Mouse (Mus musculus) midbrain, embryonic 15.5 days (tissue): Measurements from ENCODE around the gene Cdk2. TPM values are rescaled to one million over a fixed set of nuclear protein-coding genes. Genes with fewer than 3 reads are reported as not detected.
"Not testable (repeated sequence)": the region's sequence is repeated elsewhere in the genome, so short reads cannot be mapped to it uniquely, and the experiment has no call there.

Experiments used
- ATAC-seq: fragments of 200-750 bp; cut with Nextera tagmentation; replicated peaks from 2 replicates; pipeline ENCODE4 v1.8.0; 2017; ENCODE audit warnings: moderate TSS enrichment
- H3K27ac ChIP-seq: fragments of 300-500 bp; sonication (generic); 2 replicates; pipeline ENCODE4 v1.5.1; 2015; ENCODE audit warnings: mild to moderate bottlenecking, inconsistent platforms
- H3K27me3 ChIP-seq: fragments of 300-500 bp; sonication (generic); replicated peaks from 2 replicates; pipeline ENCODE4 v1.6.1; 2015; ENCODE audit warnings: inconsistent platforms
- H3K36me3 ChIP-seq: fragments of 300-500 bp; sonication (generic); replicated peaks from 2 replicates; pipeline ENCODE4 v1.6.1; 2015; ENCODE audit warnings: inconsistent platforms
- H3K4me1 ChIP-seq: fragments of 300-500 bp; sonication (generic); 2 replicates; pipeline ENCODE4 v1.6.1; 2015; ENCODE audit warnings: inconsistent platforms
- H3K4me2 ChIP-seq: fragments of 300-500 bp; sonication (generic); 2 replicates; pipeline ENCODE4 v1.6.1; 2015; ENCODE audit warnings: inconsistent platforms, mild to moderate bottlenecking, moderate library complexity
- H3K4me3 ChIP-seq: fragments of 300-500 bp; sonication (generic); 2 replicates; pipeline ENCODE4 v1.5.1; 2015; ENCODE audit warnings: mild to moderate bottlenecking, inconsistent platforms
- H3K9ac ChIP-seq: fragments of 300-500 bp; sonication (generic); 2 replicates; pipeline ENCODE4 v1.6.1; 2015; ENCODE audit warnings: mild to moderate bottlenecking, inconsistent platforms
- H3K9me3 ChIP-seq: fragments of 300-500 bp; sonication (generic); 2 replicates; pipeline ENCODE4 v1.6.1; 2016; ENCODE audit warnings: inconsistent platforms
- WGBS: fragments of 180-500 bp; shearing (Covaris S2); methylation state at CpG from one replicate; pipeline ENCODE4 v1.1.7; 2015; ENCODE audit warnings: mixed read lengths; 5-methylcytosine and 5-hydroxymethylcytosine counted together
- polyA plus RNA-seq: library from polyadenylated mRNA; unstranded; fragments of >200 nt; fragmentation: Nextera tagmentation; extraction: Ambion mirVana; gene quantifications from 2 replicates; pipeline ENCODE4 v1.2.1, GENCODE M21; 2015

Gene Cdk2
- polyA plus RNA-seq, 1 experiment from 2014 or later, result 15.1 TPM

- Histone ChIP-seq H3K9me3 (no peaks in the 10 kb centered on the region), H3K4me2 (no peak overlapping the region), H3K9ac (no peak overlapping the region), H3K4me1 (peaks cover 22% of the 10 kb centered on the region), H3K36me3 (no peaks in the 10 kb centered on the region), H3K27me3 (peaks cover 40% of the 10 kb centered on the region), H3K27ac (no peak overlapping the region), H3K4me3 (no peak overlapping the region)
- no peak for ATAC-seq
- 81% methylated on average over 2 of the region's 2 CpGs for WGBS
Measured at GRCm38 (mm10) chr10:128740296-128740695, 35.5 kb upstream of the Cdk2 start.

GRCm38 (mm10) chr10:128737435-128737834 is 32.6 kb upstream of the Cdk2 start:
- 6% methylated on average over 15 of the region's 15 CpGs for WGBS
- no peaks in the 10 kb centered on the region for H3K9me3 ChIP-seq
- no peak overlapping the region for H3K9ac ChIP-seq
- no peaks in the 10 kb centered on the region for H3K36me3 ChIP-seq
- 0 out of 2 replicates have a peak, but pooled peaks have one; percentile 27 for ATAC-seq
- H3K27me3 ChIP-seq, result peaks cover 17% of the 10 kb centered on the region
- peak overlapping the region; percentile 36 for H3K4me2 ChIP-seq
- H3K27ac ChIP-seq, result no peak overlapping the region
- H3K4me3 ChIP-seq, result no peak overlapping the region
- no peaks in the 10 kb centered on the region for H3K4me1 ChIP-seq

GRCm38 (mm10) chr10:128731992-128732391 is 27.2 kb upstream of the Cdk2 start:
- Histone ChIP-seq H3K27ac (no peak overlapping the region), H3K9ac (no peak overlapping the region), H3K27me3 (no peaks in the 10 kb centered on the region), H3K4me3 (no peak overlapping the region), H3K36me3 (no peaks in the 10 kb centered on the region), H3K9me3 (no peaks in the 10 kb centered on the region), H3K4me1 (no peaks in the 10 kb centered on the region), H3K4me2 (no peak overlapping the region)
- no peak for ATAC-seq

GRCm38 (mm10) chr10:128731002-128731433 is 26.2 kb upstream of the Cdk2 start:
- Histone ChIP-seq H3K4me3 (no peak overlapping the region), H3K36me3 (no peaks in the 10 kb centered on the region), H3K4me2 (no peak overlapping the region), H3K4me1 (no peaks in the 10 kb centered on the region), H3K9ac (no peak overlapping the region), H3K27ac (no peak overlapping the region), H3K9me3 (no peaks in the 10 kb centered on the region), H3K27me3 (no peaks in the 10 kb centered on the region)
- WGBS, result 17% methylated on average over 10 of the region's 10 CpGs
- ATAC-seq, result peak; percentile 33; the same call in 1 of the 2 replicates

GRCm38 (mm10) chr10:128728059-128728458 is 23.2 kb upstream of the Cdk2 start:
- Histone ChIP-seq H3K9ac (no peak overlapping the region), H3K4me2 (no peak overlapping the region), H3K4me1 (no peaks in the 10 kb centered on the region), H3K4me3 (no peak overlapping the region), H3K27ac (no peak overlapping the region), H3K36me3 (no peaks in the 10 kb centered on the region), H3K9me3 (no peaks in the 10 kb centered on the region), H3K27me3 (no peaks in the 10 kb centered on the region)
- no peak for ATAC-seq
- WGBS, result 86% methylated on average over 5 of the region's 5 CpGs

- H3K4me1 ChIP-seq, H3K27me3 ChIP-seq, H3K4me2 ChIP-seq, ATAC-seq, H3K27ac ChIP-seq, H3K9me3 ChIP-seq, H3K9ac ChIP-seq, H3K36me3 ChIP-seq, H3K4me3 ChIP-seq: not testable (repeated sequence)
- 80% methylated on average over 4 of the region's 4 CpGs for WGBS
Measured at GRCm38 (mm10) chr10:128725466-128725865, 20.6 kb upstream of the Cdk2 start.

- Histone ChIP-seq H3K9ac (no peak overlapping the region), H3K4me3 (no peak overlapping the region), H3K4me1 (no peaks in the 10 kb centered on the region), H3K9me3 (no peaks in the 10 kb centered on the region), H3K36me3 (no peaks in the 10 kb centered on the region), H3K4me2 (no peak overlapping the region), H3K27me3 (no peaks in the 10 kb centered on the region), H3K27ac (no peak overlapping the region)
- no peak for ATAC-seq
- 91% methylated on average over 19 of the region's 19 CpGs for WGBS
Measured at GRCm38 (mm10) chr10:128715559-128716537, 11.0 kb upstream of the Cdk2 start.

- H3K9ac ChIP-seq, H3K4me3 ChIP-seq, H3K27me3 ChIP-seq, H3K27ac ChIP-seq, H3K9me3 ChIP-seq, ATAC-seq, H3K4me2 ChIP-seq, H3K36me3 ChIP-seq, H3K4me1 ChIP-seq: not testable (repeated sequence)
- 93% methylated on average over 7 of the region's 7 CpGs for WGBS
Measured at GRCm38 (mm10) chr10:128711318-128711717, 6.5 kb upstream of the Cdk2 start.

GRCm38 (mm10) chr10:128705317-128705693 is 474 bp upstream of the Cdk2 start:
- Histone ChIP-seq H3K9ac (no peak overlapping the region; the same call in 1 of the 2 replicates), H3K4me3 (peak overlapping the region; percentile 60), H3K4me2 (peak overlapping the region; percentile 84), H3K36me3 (no peaks in the 10 kb centered on the region), H3K27me3 (no peaks in the 10 kb centered on the region), H3K9me3 (no peaks in the 10 kb centered on the region), H3K27ac (no peak overlapping the region; the same call in 1 of the 2 replicates), H3K4me1 (peaks cover 12% of the 10 kb centered on the region)
- peak; percentile 40; the same call in 1 of the 2 replicates for ATAC-seq
- WGBS, result 11% methylated on average over 11 of the region's 11 CpGs

- no peaks in the 10 kb centered on the region for H3K27me3 ChIP-seq
- peak within 1 kb of the TSS; percentile 60; the same call in 1 of the 2 replicates for H3K27ac ChIP-seq
- WGBS, result 25% methylated on average over 4 of the region's 4 CpGs
- peak within 1 kb of the TSS; percentile 60 for H3K4me3 ChIP-seq
- H3K9me3 ChIP-seq, result no peaks in the 10 kb centered on the region
- H3K4me1 ChIP-seq, result peaks cover 12% of the 10 kb centered on the region
- no peak for ATAC-seq
- H3K9ac ChIP-seq, result peak within 1 kb of the TSS; percentile 33
- peak within 1 kb of the TSS; percentile 84 for H3K4me2 ChIP-seq
- H3K36me3 ChIP-seq, result no peaks in the 10 kb centered on the region
Measured at GRCm38 (mm10) chr10:128703895-128704294, 936 bp downstream of the Cdk2 start, which contains the start of gene Pmel. Gene Pmel, plus strand, starts transcription at chr10:128704195.

GRCm38 (mm10) chr10:128702328-128703007 is 2.4 kb downstream of the Cdk2 start:
- Histone ChIP-seq H3K4me2 (no peak overlapping the region), H3K4me1 (peaks cover 12% of the 10 kb centered on the region), H3K4me3 (no peak overlapping the region), H3K27ac (no peak overlapping the region), H3K9ac (no peak overlapping the region), H3K36me3 (no peaks in the 10 kb centered on the region), H3K9me3 (no peaks in the 10 kb centered on the region), H3K27me3 (no peaks in the 10 kb centered on the region)
- ATAC-seq, result no peak
- WGBS, result 75% methylated on average over 6 of the region's 6 CpGs

GRCm38 (mm10) chr10:128700712-128701111 is 4.1 kb downstream of the Cdk2 start:
- ATAC-seq, result no peak
- H3K4me2 ChIP-seq, result no peak overlapping the region
- H3K4me3 ChIP-seq, result no peak overlapping the region
- WGBS, result 78% methylated on average over 5 of the region's 5 CpGs
- H3K27me3 ChIP-seq, result no peaks in the 10 kb centered on the region
- H3K27ac ChIP-seq, result no peak overlapping the region
- H3K36me3 ChIP-seq, result no peaks in the 10 kb centered on the region
- H3K9me3 ChIP-seq, result no peaks in the 10 kb centered on the region
- no peak overlapping the region for H3K9ac ChIP-seq
- H3K4me1 ChIP-seq, result peaks cover 12% of the 10 kb centered on the region
